Mouse (Mus musculus): Measurements from ENCODE around the gene Bdnf. TPM values are rescaled to one million over a fixed set of nuclear protein-coding genes. Genes with fewer than 3 reads are reported as not detected.

Gene Bdnf
- total and polyA plus RNA-seq, 3 experiments = 0.04 TPM; not detected in 2

Other genes with a start within 250 kb of the Bdnf start
- gene Lin7c, start 216.2 kb downstream of the Bdnf start, total RNA-seq (2012; rRNA removed) = 29.7 and 33.3 TPM in 2 replicates
- gene Lin7c, start 216.2 kb downstream of the Bdnf start, total RNA-seq (2014; rRNA removed) = 75.0 and 86.6 TPM in 2 replicates
- 52.3 and 60.1 TPM in 2 replicates for gene Lin7c, start 216.2 kb downstream of the Bdnf start, polyA plus RNA-seq (2012; ENCODE audit: insufficient read length, low read depth)
- gene Lgr4, start 242.9 kb downstream of the Bdnf start, total RNA-seq (2012; rRNA removed) = 5.0 and 6.1 TPM in 2 replicates
- gene Lgr4, start 242.9 kb downstream of the Bdnf start, total RNA-seq (2014; rRNA removed) = 10.0 and 11.4 TPM in 2 replicates
- 5.3 and 6.9 TPM in 2 replicates for gene Lgr4, start 242.9 kb downstream of the Bdnf start, polyA plus RNA-seq (2012; ENCODE audit: insufficient read length, low read depth)